In the genomic region with DNA sequence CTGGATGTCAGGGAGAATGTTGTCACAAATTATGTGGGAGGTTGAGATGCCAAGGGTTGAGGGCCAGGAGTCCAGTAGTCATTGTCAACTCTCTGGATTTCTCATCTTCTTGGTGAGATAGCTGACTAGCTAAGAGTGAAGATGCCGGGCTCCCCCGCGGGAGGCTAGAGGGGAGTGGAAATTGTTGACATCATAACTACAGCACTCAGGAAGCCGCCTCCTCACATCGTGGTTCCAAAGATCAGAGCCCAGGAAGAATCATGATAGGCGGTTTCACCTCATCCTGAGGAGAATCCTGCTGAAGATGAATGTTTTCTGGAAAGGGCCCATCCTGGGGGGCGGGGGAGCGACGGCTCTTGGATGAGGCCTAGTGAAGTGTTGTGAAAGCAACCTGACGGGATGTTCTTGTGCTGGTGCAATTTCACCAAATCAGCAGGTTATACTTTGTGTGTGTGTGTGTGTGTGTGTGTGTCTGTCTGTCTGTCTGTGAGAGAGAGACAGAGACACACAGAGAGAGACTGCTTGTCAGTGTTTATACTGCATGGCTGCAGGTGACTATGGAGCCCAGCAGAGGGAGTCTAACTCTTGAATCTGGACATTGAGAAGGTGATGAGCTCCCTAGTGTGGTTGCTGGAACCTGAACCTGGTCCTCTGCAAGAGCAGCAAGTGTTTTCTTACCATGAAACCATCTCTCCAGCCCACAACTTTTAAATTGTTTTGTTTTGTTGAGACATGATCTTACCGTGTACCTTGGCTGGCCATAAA, we compare ENCODE assay signal across 12 mouse cellular contexts.
DNase-seq lines count a peak whose midpoint lies in the region; ATAC-seq and TF ChIP-seq lines count a peak whose summit lies in the region.
"Had no signal": no experiment of that assay in that cellular context is flagged by ENCODE, and none has a peak within 500 bp of the region (broad histone marks: within the 10 kb centered on the region; RNA-seq: fewer than 3 reads in every experiment).

No protein-coding gene starts in this region.

- 71% methylated on average over 11 of the region's 11 CpGs for WGBS in liver, embryonic 14.5 days (ENCODE audit: insufficient replicate concordance)
- WGBS in liver, embryonic 12.5 days (ENCODE audit: insufficient replicate concordance) = 81% methylated on average over 11 of the region's 11 CpGs

- H3K4me1 ChIP-seq in liver, embryonic 14.5 days (replicated peaks; ENCODE audit: control insufficient read depth in 2 of 2, insufficient read depth in 2 of 2, low read length in 1 of 2) = no peaks in the 10 kb centered on the region
- no peaks in the 10 kb centered on the region for H3K4me1 ChIP-seq in liver, embryonic 12.5 days

- ATAC-seq in liver, embryonic 14.5 days (ENCODE audit: insufficient read depth) = no peak
- ATAC-seq in liver, embryonic 12.5 days = no peak

- H3K9ac ChIP-seq in liver, embryonic 14.5 days (replicated peaks) = no peak overlapping the region
- H3K9ac ChIP-seq in liver, embryonic 12.5 days = no peak overlapping the region
- H3K9ac ChIP-seq: embryonic facial prominence, embryonic 13.5 days; hindbrain, embryonic 13.5 days had no signal

- TF ChIP-seq CTCF in gastrocnemius, adult 2 months (IDR thresholded peaks at IDR 0.05) = peak; percentile 36; the same call in 1 of the 2 replicates
- TF ChIP-seq CTCF in liver, embryonic 14.5 days (IDR thresholded peaks at IDR 0.05; ENCODE audit: low read depth) = peak; percentile 33; the same call in 1 of the 2 replicates

- H3K36me3 ChIP-seq in liver, embryonic 14.5 days (replicated peaks; ENCODE audit: control insufficient read depth, insufficient read depth, low read depth) = no peaks in the 10 kb centered on the region; the same call in none of the 2 replicates
- peaks cover 17% of the 10 kb centered on the region for H3K36me3 ChIP-seq in liver, embryonic 12.5 days

- no peak overlapping the region for H3K4me3 ChIP-seq in gastrocnemius, adult 2 months
- H3K4me3 ChIP-seq in liver, embryonic 14.5 days (ENCODE audit: insufficient read depth in 1 of 2, low read depth in 2 of 2, low read length in 2 of 2) = no peak overlapping the region
- no peak overlapping the region for H3K4me3 ChIP-seq in liver, embryonic 12.5 days
- H3K4me3 ChIP-seq: embryonic facial prominence, embryonic 13.5 days; hindbrain, embryonic 13.5 days had no signal

- no peak for TF ChIP-seq EP300 in liver, embryonic 14.5 days (IDR thresholded peaks at IDR 0.05; ENCODE audit: low read depth)

- no peak overlapping the region for H3K4me2 ChIP-seq in liver, embryonic 14.5 days (ENCODE audit: low read depth)
- no peak overlapping the region for H3K4me2 ChIP-seq in liver, embryonic 12.5 days
- H3K4me2 ChIP-seq: embryonic facial prominence, embryonic 13.5 days; hindbrain, embryonic 13.5 days had no signal

- no peaks in the 10 kb centered on the region for H3K9me3 ChIP-seq in liver, embryonic 14.5 days (ENCODE audit: control insufficient read depth, low read length)
- H3K9me3 ChIP-seq in liver, embryonic 12.5 days (replicated peaks) = no peaks in the 10 kb centered on the region
- H3K9me3 ChIP-seq: embryonic facial prominence, embryonic 13.5 days; hindbrain, embryonic 13.5 days had no signal

- intact Hi-C loops in gastrocnemius, adult 2 months (cut with DNase I) = loop anchor here (1.0 to 5.0 kb wide), 3 partner anchors 149 to 560 kb away; no protein-coding TSS in a partner anchor
- intact Hi-C loops in left cerebral cortex, postnatal 36 days (cut with DNase I) = loop anchor here (2.0 to 10.0 kb wide), 4 partner anchors 148 to 558 kb away; partner anchors contain the start of gene Cachd1

- H3K27ac ChIP-seq in gastrocnemius, adult 2 months = no peak overlapping the region
- H3K27ac ChIP-seq in liver, embryonic 14.5 days = no peak overlapping the region
- H3K27ac ChIP-seq in liver, embryonic 12.5 days = no peak overlapping the region
- H3K27ac ChIP-seq: embryonic facial prominence, embryonic 13.5 days; hindbrain, embryonic 13.5 days had no signal

- H3K27me3 ChIP-seq in liver, embryonic 14.5 days (ENCODE audit: control insufficient read depth, insufficient read depth, low read length) = no peaks in the 10 kb centered on the region
- H3K27me3 ChIP-seq in liver, embryonic 12.5 days (replicated peaks) = no peaks in the 10 kb centered on the region
- H3K27me3 ChIP-seq: embryonic facial prominence, embryonic 13.5 days; hindbrain, embryonic 13.5 days had no signal

- DNase-seq in gastrocnemius, adult 2 months = no peak
- no peak for DNase-seq in gastrocnemius, adult 18-20 months (ENCODE audit: low spot score)
- DNase-seq in liver, embryonic 14.5 days (ENCODE audit: low read depth in 3 of 3, low spot score in 3 of 3) = no peak
- peak; percentile 32 for DNase-seq in A20 (ENCODE audit: low read depth, low spot score)
- DNase-seq in T-cell, adult 2 months (ENCODE audit: low spot score) = peak; percentile 22
- DNase-seq in MN1 (ENCODE audit: low spot score) = no peak
- no peak for DNase-seq in left cerebral cortex, postnatal 36 days (ENCODE audit: low spot score in 2 of 2)
- DNase-seq: gastrocnemius, postnatal 14 days; lung, postnatal 4 days had no signal

Comparison
In these comparisons a context has a peak if more than half of its experiments do, and no peak if none do; other contexts are left out.
1. DNase-seq: peak in A20 (single experiment) and T-cell, adult 2 months (single experiment); none in gastrocnemius, adult 2 months (single experiment), gastrocnemius, adult 18-20 months (single experiment), liver, embryonic 14.5 days (0 of 3), MN1 (single experiment) and left cerebral cortex, postnatal 36 days (0 of 2).